Mouse (Mus musculus) left cerebral cortex, postnatal 36 days (tissue): ENCODE data around the gene Slc35d1. TPM values are rescaled to one million over a fixed set of nuclear protein-coding genes. Genes with fewer than 3 reads are reported as not detected.
"Not testable (repeated sequence)": the region's sequence is repeated elsewhere in the genome, so short reads cannot be mapped to it uniquely, and the experiment has no call there.

Experiments
- DNase-seq, 2 experiments: peaks; one replicate each; pipeline ENCODE4 v3.0.0; 2021 to 2022; ENCODE audit warnings: low spot score in 2 of 2, mixed read lengths in 1 of 2
- intact Hi-C: fragments of 180-260 bp; cut with DNase I; formaldehyde crosslinking; loops from one replicate; pipeline ENCODE4 v1.15.1; 2025
- total RNA-seq, 2 experiments: library from RNA; stranded (reverse); gene quantifications; 2 replicates each; pipeline ENCODE4 v1.2.3; 2021

Slc35d1 gene
- total RNA-seq, 2 experiments from 2014 or later = 10.2 to 15.3 TPM

DNA sequence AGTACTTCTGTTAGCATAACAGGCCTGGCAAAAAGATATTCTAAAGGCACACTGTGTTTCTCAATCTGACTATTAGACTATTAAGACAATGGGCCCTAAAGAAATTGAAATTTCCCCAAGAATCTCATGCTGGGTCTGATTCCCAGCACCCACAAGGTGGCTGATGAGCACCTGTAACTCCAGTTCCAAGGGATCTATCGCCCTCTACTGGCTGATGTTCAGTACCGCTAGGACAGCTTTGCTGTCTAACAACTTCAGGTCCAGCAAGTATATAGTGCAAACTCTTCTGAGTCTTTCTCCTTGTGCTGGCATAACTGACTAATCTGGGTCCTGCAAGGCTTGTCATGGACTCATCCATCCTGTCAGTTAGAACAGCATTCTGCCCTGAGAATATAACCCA lies 22.5 kb downstream of the Slc35d1 start:
- DNase-seq = no peak
- intact Hi-C loops = no loop called here

- intact Hi-C loops = no loop called here
- no peak for DNase-seq
These were observed 26.0 kb downstream of the Slc35d1 start for GRCm38 (mm10) chr4:103188786-103189640.

DNA sequence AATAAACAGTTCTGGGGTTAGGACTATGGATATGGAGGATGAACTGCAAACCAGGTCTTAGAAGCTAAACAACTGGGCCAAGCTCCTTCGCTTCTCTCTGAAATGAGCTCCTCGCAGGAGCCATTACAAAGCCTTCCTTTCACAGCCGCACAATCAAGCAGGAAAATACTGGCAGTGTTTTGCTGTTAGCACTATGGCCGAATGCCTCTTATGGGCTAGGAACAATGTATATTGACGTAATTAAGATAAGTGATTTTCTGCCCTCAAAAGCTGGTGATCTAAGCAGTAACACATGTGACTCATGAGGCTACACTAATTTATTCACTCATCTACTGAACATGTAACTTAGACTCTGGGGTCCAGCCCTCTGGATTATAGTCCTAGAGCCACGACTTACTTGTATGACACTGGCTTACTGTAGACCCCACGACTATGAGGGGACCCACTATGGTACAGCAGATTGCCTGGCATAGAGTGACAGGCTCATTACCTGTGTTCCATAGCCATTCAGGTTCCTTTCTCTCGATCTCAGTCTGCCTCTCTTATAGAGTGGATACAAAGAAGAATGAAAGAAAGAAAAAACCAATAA lies 34.6 kb downstream of the Slc35d1 start:
- intact Hi-C loops = no loop called here

DNA sequence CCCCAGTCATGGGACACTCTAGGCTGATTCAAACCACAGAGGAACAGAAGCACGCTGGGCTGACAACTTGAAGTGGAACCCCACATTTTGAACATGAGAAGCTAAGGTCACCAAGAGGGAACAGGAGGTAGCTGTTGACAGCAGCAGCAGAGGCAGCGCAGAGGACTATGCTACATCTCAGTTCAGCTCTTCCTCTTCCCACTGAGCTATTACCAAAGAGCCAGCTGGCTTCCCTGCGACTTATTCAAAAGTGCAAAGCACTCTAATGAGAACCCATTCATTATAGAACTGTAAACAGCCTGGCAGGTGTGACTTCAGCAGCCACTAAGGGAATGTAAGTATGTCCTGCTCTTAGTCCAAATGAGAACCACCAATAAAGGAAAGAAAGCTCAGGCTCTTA lies 35.4 kb downstream of the Slc35d1 start:
- intact Hi-C loops = no loop called here

More for the DNA sequence above, 34.6 kb downstream of the Slc35d1 start:
- no peak for DNase-seq

GRCm38 (mm10) chr4:103178635-103179318 lies 36.2 kb downstream of the Slc35d1 start:
- intact Hi-C loops = no loop called here
- DNase-seq = peak; percentile 59

More for the DNA sequence above, 35.4 kb downstream of the Slc35d1 start:
- no peak for DNase-seq

DNA sequence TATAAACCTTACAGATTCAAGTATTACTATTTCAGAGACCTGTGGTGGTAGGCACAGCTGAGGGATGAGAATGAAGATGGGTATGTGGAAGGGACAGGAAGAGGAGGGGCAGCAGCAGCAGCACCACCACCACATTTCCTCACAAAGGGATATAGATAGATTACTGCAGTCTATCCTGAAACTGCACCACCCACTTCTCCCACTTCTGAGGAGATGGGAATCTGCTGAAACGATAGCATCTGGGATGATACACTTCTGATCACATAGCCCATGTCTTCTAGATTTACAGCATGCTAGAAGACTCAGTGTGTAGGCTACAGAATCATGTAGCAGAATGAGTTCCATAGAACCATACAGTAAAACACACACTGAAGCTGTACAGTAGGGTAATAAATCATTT lies 37.3 kb downstream of the Slc35d1 start:
- DNase-seq = no peak
- intact Hi-C loops = no loop called here

- intact Hi-C loops = no loop called here
- no peak for DNase-seq
These were observed 41.0 kb downstream of the Slc35d1 start for GRCm38 (mm10) chr4:103174001-103174400.

- DNase-seq = no peak
- intact Hi-C loops = no loop called here
These were observed 41.5 kb downstream of the Slc35d1 start for GRCm38 (mm10) chr4:103173507-103173906.

DNA sequence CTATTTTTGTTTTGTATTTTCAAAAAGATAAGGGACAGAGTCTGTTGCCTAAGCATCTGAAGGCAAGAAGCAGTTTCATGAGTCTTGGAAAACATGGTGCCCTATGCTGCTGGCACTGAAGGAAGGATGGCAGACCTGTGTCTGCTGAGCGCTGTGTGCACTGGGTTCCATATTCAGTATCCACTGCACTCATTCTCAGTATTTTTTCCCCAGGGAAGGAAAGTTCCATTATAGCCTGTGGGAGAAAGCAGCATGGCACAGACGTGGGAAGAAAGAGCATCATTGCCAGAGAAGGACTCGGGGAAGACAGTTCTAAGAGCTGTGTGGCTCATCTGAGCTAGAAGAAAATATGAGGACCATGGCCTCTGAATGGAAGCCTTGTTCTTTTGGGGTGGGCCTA lies 43.7 kb downstream of the Slc35d1 start:
- DNase-seq = peak; percentile 28 to 39

GRCm38 (mm10) chr4:103166198-103166597 lies 48.8 kb downstream of the Slc35d1 start:
- DNase-seq, intact Hi-C loops: not testable (repeated sequence)

More for the DNA sequence above, 43.7 kb downstream of the Slc35d1 start:
- intact Hi-C loops = no loop called here

DNA sequence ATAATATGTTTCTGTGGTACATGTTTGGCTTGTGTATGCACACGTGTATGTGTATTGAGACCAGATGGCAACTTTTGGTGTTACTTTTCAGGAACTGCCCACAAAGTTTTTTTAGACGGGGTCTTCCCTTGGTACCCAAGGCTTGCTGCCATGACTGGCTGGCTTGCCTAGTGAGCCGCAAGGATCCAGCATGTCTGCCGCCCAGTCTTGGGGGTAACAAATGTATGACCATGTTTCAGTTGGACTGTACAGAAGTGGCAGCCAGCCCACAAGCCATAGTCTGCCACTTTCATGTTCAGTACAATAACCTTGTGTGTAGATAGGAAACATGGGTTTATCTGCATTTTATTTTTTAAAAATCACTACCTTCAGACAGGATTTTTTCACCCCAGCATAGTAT lies 56.2 kb downstream of the Slc35d1 start:
- no peak for DNase-seq
- intact Hi-C loops = no loop called here

DNA sequence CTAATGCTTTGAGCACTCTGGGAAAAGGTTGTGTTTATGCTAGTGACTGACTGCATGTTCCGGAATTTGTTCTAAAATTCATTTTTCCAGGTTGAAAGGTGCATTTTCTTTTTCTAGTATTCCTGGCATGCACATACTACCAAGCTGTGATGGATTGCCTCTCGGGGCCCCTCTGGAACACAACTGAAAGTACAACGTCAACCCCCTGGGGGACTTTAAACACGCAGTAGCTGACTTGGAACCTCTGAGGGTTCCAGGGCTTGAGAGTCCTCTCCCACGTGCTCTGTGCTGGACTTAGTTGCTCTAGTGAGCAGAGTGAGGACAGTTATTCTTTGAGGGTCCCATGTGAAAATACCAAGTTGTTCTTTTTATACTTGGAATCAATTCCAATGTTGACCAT lies 63.0 kb downstream of the Slc35d1 start:
- intact Hi-C loops = no loop called here
- no peak for DNase-seq

DNA sequence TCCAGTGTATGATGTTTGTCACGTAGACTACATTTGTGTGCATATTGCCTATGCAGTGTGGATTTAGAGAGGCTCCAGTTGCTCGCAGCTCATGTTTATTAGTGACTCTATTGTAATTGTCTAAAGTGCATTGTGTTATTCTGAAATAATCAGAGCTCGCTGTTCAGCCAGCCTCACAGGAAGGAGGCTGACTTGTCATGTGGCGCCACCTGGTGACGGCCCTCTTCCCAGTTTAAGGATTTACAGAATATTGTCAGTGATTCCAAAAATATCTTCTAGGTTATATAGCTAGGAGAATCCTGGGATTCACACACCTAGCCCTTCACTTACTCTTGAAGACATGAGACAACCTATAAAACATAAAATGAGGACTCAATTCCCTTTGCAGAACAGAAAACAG lies 68.6 kb downstream of the Slc35d1 start:
- intact Hi-C loops = loop anchor here (2.0 kb wide), 1 partner anchor 160 kb away; no protein-coding TSS in a partner anchor
- DNase-seq = peak; percentile 54 to 73

GRCm38 (mm10) chr4:103136946-103137345 lies 78.0 kb downstream of the Slc35d1 start:
- intact Hi-C loops = no loop called here
- no peak for DNase-seq

GRCm38 (mm10) chr4:103126533-103126932 lies 88.4 kb downstream of the Slc35d1 start:
- DNase-seq = no peak
- intact Hi-C loops = no loop called here

DNA sequence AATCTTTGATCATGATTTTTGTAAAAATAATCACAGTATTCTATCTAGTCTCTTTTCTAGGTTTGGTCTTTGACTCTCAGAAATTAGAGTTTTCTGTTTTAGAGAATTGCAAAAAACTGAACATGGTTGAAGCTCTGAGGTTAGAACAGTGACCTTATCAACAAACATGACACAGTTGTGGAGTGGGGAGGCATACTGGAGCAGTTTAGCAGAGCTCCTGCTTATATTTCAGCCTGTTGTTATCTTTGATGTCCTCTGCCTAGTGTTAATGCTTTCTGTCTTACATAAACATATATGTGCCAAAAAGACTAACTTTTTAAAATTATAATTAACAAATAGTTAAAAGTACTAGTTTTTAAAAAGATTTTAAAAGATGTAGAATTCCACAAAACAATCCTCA lies 91.4 kb downstream of the Slc35d1 start:
- DNase-seq = no peak
- intact Hi-C loops = no loop called here

DNA sequence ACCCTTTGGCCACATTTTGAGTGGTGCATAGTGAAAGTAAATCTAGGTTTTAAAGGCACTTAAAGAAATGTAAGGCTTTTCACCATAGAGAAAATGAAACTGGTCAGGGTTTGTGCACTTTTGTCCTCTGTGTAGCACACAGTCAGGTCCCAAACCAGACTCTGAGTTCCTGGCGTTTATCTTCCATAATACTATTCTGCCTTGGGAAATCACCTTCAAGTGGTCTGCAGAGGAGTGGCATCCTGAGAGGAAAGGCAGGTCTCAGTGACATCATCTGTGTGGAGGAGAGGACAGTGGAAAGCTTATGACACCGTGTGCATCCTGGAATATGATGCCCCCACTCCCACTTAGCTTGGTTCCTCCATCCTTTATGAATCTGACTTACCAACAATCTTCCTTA lies 91.9 kb downstream of the Slc35d1 start:
- no peak for DNase-seq

GRCm38 (mm10) chr4:103120874-103121389 lies 94.0 kb downstream of the Slc35d1 start:
- intact Hi-C loops = no loop called here
- no peak for DNase-seq

More for the DNA sequence above, 91.9 kb downstream of the Slc35d1 start:
- intact Hi-C loops = no loop called here
